Mouse (Mus musculus) liver, embryonic 11.5 days (tissue): Measurements from ENCODE around the gene Foxp4. TPM values are rescaled to one million over a fixed set of nuclear protein-coding genes. Genes with fewer than 3 reads are reported as not detected.

ENCODE experiments used
- ATAC-seq: fragments of 200-750 bp; cut with Nextera tagmentation; replicated peaks from 2 replicates; pipeline ENCODE4 v1.8.0; 2017; ENCODE audit warnings: moderate number of reproducible peaks, mild to moderate bottlenecking, moderate TSS enrichment, moderate library complexity; ENCODE audit not compliant: low FRiP score
- DNase-seq: peaks from one replicate; pipeline ENCODE4 v3.0.0-alpha.2; 2017; ENCODE audit warnings: low spot score
- H3K27ac ChIP-seq: fragments of 300-500 bp; sonication (generic); 2 replicates; pipeline ENCODE4 v1.5.1; 2014; ENCODE audit warnings: mild to moderate bottlenecking, low read depth, low read length, control low read depth
- H3K27me3 ChIP-seq: fragments of 300-500 bp; sonication (generic); replicated peaks from 2 replicates; pipeline ENCODE4 v1.6.1; 2014; ENCODE audit warnings: low read length, mixed read lengths; ENCODE audit not compliant: control insufficient read depth, insufficient read depth
- H3K36me3 ChIP-seq: fragments of 300-500 bp; sonication (generic); 2 replicates; pipeline ENCODE4 v1.6.1; 2014; ENCODE audit warnings: mild to moderate bottlenecking, low read length, moderate library complexity, mixed read lengths; ENCODE audit not compliant: control insufficient read depth, insufficient read depth
- H3K4me1 ChIP-seq: fragments of 300-500 bp; sonication (generic); replicated peaks from 2 replicates; pipeline ENCODE4 v1.6.1; 2014; ENCODE audit warnings: low read length, mixed read lengths; ENCODE audit not compliant: control insufficient read depth, insufficient read depth
- H3K4me2 ChIP-seq: fragments of 300-500 bp; sonication (generic); 2 replicates; pipeline ENCODE4 v1.6.1; 2014; ENCODE audit warnings: mild to moderate bottlenecking, control low read depth, moderate library complexity
- H3K4me3 ChIP-seq: fragments of 300-500 bp; sonication (generic); 2 replicates; pipeline ENCODE4 v1.5.1; 2014; ENCODE audit warnings: low read depth, low read length, control low read depth
- H3K9ac ChIP-seq: fragments of 300-500 bp; sonication (generic); 2 replicates; pipeline ENCODE4 v1.6.1; 2014; ENCODE audit warnings: low read depth, low read length, control low read depth
- H3K9me3 ChIP-seq: fragments of 300-500 bp; sonication (generic); 2 replicates; pipeline ENCODE4 v1.6.1; 2016; ENCODE audit warnings: low read length, inconsistent platforms, mixed read lengths; ENCODE audit not compliant: control insufficient read depth
- WGBS: fragments of 180-500 bp; shearing (Covaris S2); extraction: QIAGEN DNeasy Blood & Tissue Kit; methylation state at CpG from one replicate; pipeline ENCODE4 v1.1.7; 2014; 5-methylcytosine and 5-hydroxymethylcytosine counted together
- polyA plus RNA-seq: library from polyadenylated mRNA; unstranded; fragments of >200 nt; fragmentation: Nextera tagmentation; extraction: Ambion mirVana; gene quantifications from 2 replicates; pipeline ENCODE4 v1.2.1, GENCODE M21; 2014

The Foxp4 gene
- polyA plus RNA-seq, 1 experiment from 2014 or later = 21.6 TPM

GRCm38 (mm10) chr17:47879207-47879606 is 45.2 kb downstream of the Foxp4 start:
- Histone ChIP-seq H3K9me3 (no peaks in the 10 kb centered on the region), H3K4me2 (no peak overlapping the region), H3K27me3 (no peaks in the 10 kb centered on the region), H3K4me1 (peaks cover 25% of the 10 kb centered on the region), H3K27ac (no peak overlapping the region), H3K36me3 (peaks cover 23% of the 10 kb centered on the region; the same call in 1 of the 2 replicates), H3K4me3 (no peak overlapping the region), H3K9ac (no peak overlapping the region)
- DNase-seq (no peak), ATAC-seq (no peak)
- WGBS = 45% methylated on average over 3 of the region's 3 CpGs

- no peaks in the 10 kb centered on the region for H3K9me3 ChIP-seq
- no peak overlapping the region for H3K4me3 ChIP-seq
- H3K4me2 ChIP-seq = 0 out of 2 replicates have a peak overlapping the region, but pooled peaks have one; percentile 16
- peak overlapping the region; percentile 32; the same call in 1 of the 2 replicates for H3K27ac ChIP-seq
- peaks cover 27% of the 10 kb centered on the region for H3K4me1 ChIP-seq
- ATAC-seq = no peak
- H3K9ac ChIP-seq = no peak overlapping the region
- whole genome bisulfite sequencing = 50% methylated on average over 35 of the region's 35 CpGs
- DNase-seq = no peak
- H3K36me3 ChIP-seq = peaks cover 23% of the 10 kb centered on the region; the same call in 1 of the 2 replicates
- no peaks in the 10 kb centered on the region for H3K27me3 ChIP-seq
Observed at GRCm38 (mm10) chr17:47878378-47879089, 45.9 kb downstream of the Foxp4 start.

- no peak overlapping the region; the same call in 1 of the 2 replicates for H3K27ac ChIP-seq
- ATAC-seq (no peak), DNase-seq (no peak)
- H3K4me3 ChIP-seq = no peak overlapping the region
- H3K9ac ChIP-seq = no peak overlapping the region
- H3K4me2 ChIP-seq = no peak overlapping the region
- peaks cover 30% of the 10 kb centered on the region for H3K4me1 ChIP-seq
- H3K36me3 ChIP-seq = peaks cover 23% of the 10 kb centered on the region; the same call in 1 of the 2 replicates
- no peaks in the 10 kb centered on the region for H3K9me3 ChIP-seq
- 52% methylated on average over 10 of the region's 10 CpGs for WGBS
- no peaks in the 10 kb centered on the region for H3K27me3 ChIP-seq
Observed at GRCm38 (mm10) chr17:47877715-47878377, 46.6 kb downstream of the Foxp4 start.

GRCm38 (mm10) chr17:47876776-47877714 is 47.4 kb downstream of the Foxp4 start:
- no peak overlapping the region for H3K4me2 ChIP-seq
- no peak overlapping the region for H3K9ac ChIP-seq
- peaks cover 23% of the 10 kb centered on the region; the same call in 1 of the 2 replicates for H3K36me3 ChIP-seq
- H3K9me3 ChIP-seq = no peaks in the 10 kb centered on the region
- H3K27me3 ChIP-seq = no peaks in the 10 kb centered on the region
- WGBS = 61% methylated on average over 26 of the region's 26 CpGs
- H3K4me3 ChIP-seq = no peak overlapping the region
- H3K4me1 ChIP-seq = peaks cover 30% of the 10 kb centered on the region
- DNase-seq (no peak), ATAC-seq (no peak)
- H3K27ac ChIP-seq = no peak overlapping the region

- peak; percentile 66 for ATAC-seq
- WGBS = 14% methylated on average over 9 of the region's 9 CpGs
- H3K4me2 ChIP-seq = peak overlapping the region; percentile 51
Observed at GRCm38 (mm10) chr17:47873341-47873791, 51.1 kb downstream of the Foxp4 start.

GRCm38 (mm10) chr17:47872311-47873011 is 52.0 kb downstream of the Foxp4 start:
- Histone ChIP-seq H3K27me3 (no peaks in the 10 kb centered on the region), H3K4me1 (peaks cover 9% of the 10 kb centered on the region), H3K27ac (no peak overlapping the region), H3K36me3 (peaks cover 39% of the 10 kb centered on the region), H3K4me2 (no peak overlapping the region), H3K4me3 (no peak overlapping the region), H3K9me3 (no peaks in the 10 kb centered on the region), H3K9ac (no peak overlapping the region)
- WGBS = 94% methylated on average over 31 of the region's 31 CpGs
- ATAC-seq (no peak), DNase-seq (no peak)

More at GRCm38 (mm10) chr17:47873341-47873791, 51.1 kb downstream of the Foxp4 start:
- H3K27me3 ChIP-seq = no peaks in the 10 kb centered on the region
- no peak overlapping the region for H3K27ac ChIP-seq
- H3K36me3 ChIP-seq = peaks cover 38% of the 10 kb centered on the region
- H3K9me3 ChIP-seq = no peaks in the 10 kb centered on the region
- peaks cover 17% of the 10 kb centered on the region for H3K4me1 ChIP-seq
- no peak overlapping the region for H3K9ac ChIP-seq
- peak; percentile 77 for DNase-seq
- H3K4me3 ChIP-seq = peak overlapping the region; percentile 28; the same call in 1 of the 2 replicates

- H3K9ac ChIP-seq = no peak overlapping the region
- 86% methylated on average over 10 of the region's 10 CpGs for WGBS
- no peak overlapping the region for H3K4me3 ChIP-seq
- H3K27ac ChIP-seq = no peak overlapping the region
- DNase-seq = no peak
- H3K4me2 ChIP-seq = no peak overlapping the region
- H3K27me3 ChIP-seq = no peaks in the 10 kb centered on the region
- peaks cover 27% of the 10 kb centered on the region for H3K36me3 ChIP-seq
- ATAC-seq = no peak
- peaks cover 9% of the 10 kb centered on the region for H3K4me1 ChIP-seq
- H3K9me3 ChIP-seq = no peaks in the 10 kb centered on the region
Observed at GRCm38 (mm10) chr17:47869874-47870273, 54.6 kb downstream of the Foxp4 start.

- no peak for DNase-seq
- WGBS = 66% methylated on average over 10 of the region's 10 CpGs
- no peak overlapping the region for H3K9ac ChIP-seq
Observed at GRCm38 (mm10) chr17:47866037-47866436, 58.4 kb downstream of the Foxp4 start.

More at GRCm38 (mm10) chr17:47866037-47866436, 58.4 kb downstream of the Foxp4 start:
- H3K4me3 ChIP-seq = no peak overlapping the region
- H3K27ac ChIP-seq = no peak overlapping the region
- ATAC-seq = no peak
- H3K4me2 ChIP-seq = no peak overlapping the region
- H3K9me3 ChIP-seq = no peaks in the 10 kb centered on the region
- no peaks in the 10 kb centered on the region for H3K27me3 ChIP-seq
- H3K4me1 ChIP-seq = no peaks in the 10 kb centered on the region
- H3K36me3 ChIP-seq = peaks cover 22% of the 10 kb centered on the region
